Mouse (Mus musculus): Measurements from ENCODE around the gene Tmpo.

GRCm38 (mm10) chr10:91229518-91229961, 48.4 kb upstream of the Tmpo start:
- TF ChIP-seq CTCF (IDR thresholded peaks at IDR 0.05) (no peak), EP300 (IDR thresholded peaks at IDR 0.05) (peak; percentile 32; the same call in 1 of the 2 replicates)

Measured in lung, postnatal 0 days (tissue).